Mouse (Mus musculus): ENCODE data around the gene Fxr1.

DNA sequence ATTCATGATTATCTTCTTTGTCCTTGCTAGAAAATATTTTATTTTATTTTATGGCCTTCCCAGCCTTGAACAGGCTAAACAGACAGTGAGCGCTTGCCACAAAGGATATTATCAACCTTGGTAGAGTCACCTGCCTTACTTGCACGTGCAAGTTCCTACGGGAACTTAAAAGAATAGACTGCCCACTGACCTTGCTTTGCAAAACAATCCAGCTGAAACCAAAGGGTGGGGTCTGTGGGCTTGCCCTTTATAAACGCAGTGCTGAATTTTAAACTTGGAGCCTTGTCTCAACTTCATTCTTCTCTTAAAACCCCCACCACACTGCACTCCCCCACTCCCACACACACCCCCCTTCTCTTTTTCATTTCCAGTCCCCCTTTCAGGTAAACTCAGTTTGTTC lies 12.1 kb upstream of the Fxr1 start:
- TF ChIP-seq POLR2A (IDR thresholded peaks at IDR 0.05; ENCODE audit: insufficient read depth, low read depth, low read length) (no peak), CTCF (IDR thresholded peaks at IDR 0.05; ENCODE audit: insufficient read depth, low read depth, low read length) (no peak)
